Mouse (Mus musculus) layer of hippocampus, adult 2 months (tissue): ENCODE results near the gene Tldc2. TPM values are rescaled to one million over a fixed set of nuclear protein-coding genes. Genes with fewer than 3 reads are reported as not detected.

ENCODE experiments used
- DNase-seq, 2 experiments: peaks; one replicate each; pipeline ENCODE4 v3.0.0; 2022; ENCODE audit warnings: low spot score in 2 of 2
- H3K27ac ChIP-seq: fragments of 200-600 bp; 2 replicates; pipeline ENCODE4 v1.8.1; 2022
- H3K4me3 ChIP-seq: fragments of 200-600 bp; 2 replicates; pipeline ENCODE4 v1.8.1; 2022; ENCODE audit warnings: mild to moderate bottlenecking
- CTCF ChIP-seq: fragments of 200-600 bp; conservative IDR thresholded peaks from 2 replicates; pipeline ENCODE4 v1.8.1; 2022; ENCODE audit warnings: antibody characterized with exemption, mild to moderate bottlenecking, moderate library complexity
- long read RNA-seq, 2 experiments: library from polyadenylated mRNA; stranded (forward); transcript quantifications; one replicate each; pipeline ENCODE4 v2.0.0; 2021; ENCODE audit warnings: borderline mapping rate in 2 of 2
- total RNA-seq, 2 experiments: library from RNA; stranded (reverse); gene quantifications; 2 replicates each; pipeline ENCODE4 v1.2.3; 2021

Gene Tldc2
- total RNA-seq, result not detected
- long read RNA-seq, experiment 1, result 0 reads
- long read RNA-seq, experiment 2, result 0 reads

- DNase-seq, result no peak
- no peak within 1 kb of the TSS for H3K4me3 ChIP-seq
- no peak for TF ChIP-seq CTCF
Measured at GRCm38 (mm10) chr2:157086796-157087195, at the start of gene Tldc2. Gene Tldc2, plus strand, starts transcription at chr2:157087055.

GRCm38 (mm10) chr2:157037303-157037702, 49.6 kb upstream of the Tldc2 start:
- no peak overlapping the region for H3K4me3 ChIP-seq
- no peak overlapping the region for H3K27ac ChIP-seq
- no peak for TF ChIP-seq CTCF
- DNase-seq, result no peak

More at GRCm38 (mm10) chr2:157086796-157087195, at the start of gene Tldc2:
- H3K27ac ChIP-seq, result no peak within 1 kb of the TSS

GRCm38 (mm10) chr2:157039900-157040648, 46.8 kb upstream of the Tldc2 start:
- peak; percentile 61 for TF ChIP-seq CTCF

GRCm38 (mm10) chr2:157040649-157041046, 46.2 kb upstream of the Tldc2 start:
- no peak for TF ChIP-seq CTCF
- Histone ChIP-seq H3K27ac (peak overlapping the region; percentile 5; the same call in 1 of the 2 replicates), H3K4me3 (no peak overlapping the region)
- DNase-seq, result no peak

More at GRCm38 (mm10) chr2:157039900-157040648, 46.8 kb upstream of the Tldc2 start:
- DNase-seq, result no peak
- Histone ChIP-seq H3K27ac (peak overlapping the region; percentile 5; the same call in 1 of the 2 replicates), H3K4me3 (no peak overlapping the region)

GRCm38 (mm10) chr2:157041421-157041820, 45.4 kb upstream of the Tldc2 start:
- no peak for TF ChIP-seq CTCF
- H3K4me3 ChIP-seq, result no peak overlapping the region
- no peak for DNase-seq
- no peak overlapping the region for H3K27ac ChIP-seq

- peak; percentile 50 to 70 for DNase-seq
Measured at GRCm38 (mm10) chr2:157043556-157043955, 43.3 kb upstream of the Tldc2 start.

GRCm38 (mm10) chr2:157043987-157044386, 42.9 kb upstream of the Tldc2 start:
- peak; percentile 67 for TF ChIP-seq CTCF
- H3K27ac ChIP-seq, result 0 out of 2 replicates have a peak overlapping the region, but pooled peaks have one; percentile 2
- no peak overlapping the region for H3K4me3 ChIP-seq
- DNase-seq, result no peak

More at GRCm38 (mm10) chr2:157043556-157043955, 43.3 kb upstream of the Tldc2 start:
- TF ChIP-seq CTCF, result no peak
- Histone ChIP-seq H3K4me3 (no peak overlapping the region), H3K27ac (0 out of 2 replicates have a peak overlapping the region, but pooled peaks have one; percentile 2)

GRCm38 (mm10) chr2:157045932-157046331, 40.9 kb upstream of the Tldc2 start:
- no peak overlapping the region for H3K27ac ChIP-seq
- no peak for DNase-seq
- TF ChIP-seq CTCF, result no peak

GRCm38 (mm10) chr2:157046956-157047355, 39.9 kb upstream of the Tldc2 start:
- no peak for TF ChIP-seq CTCF
- no peak overlapping the region for H3K27ac ChIP-seq
- no peak overlapping the region for H3K4me3 ChIP-seq
- DNase-seq, result no peak

More at GRCm38 (mm10) chr2:157045932-157046331, 40.9 kb upstream of the Tldc2 start:
- H3K4me3 ChIP-seq, result no peak overlapping the region

- TF ChIP-seq CTCF, result no peak
- Histone ChIP-seq H3K4me3 (peak overlapping the region; percentile 3; the same call in 1 of the 2 replicates), H3K27ac (peak overlapping the region; percentile 88)
- peak; percentile 70 to 84 for DNase-seq
Measured at GRCm38 (mm10) chr2:157048395-157049181, 38.3 kb upstream of the Tldc2 start.

- Histone ChIP-seq H3K4me3 (no peak overlapping the region; the same call in 1 of the 2 replicates), H3K27ac (peak overlapping the region; percentile 88)
- TF ChIP-seq CTCF, result no peak
- peak; percentile 59 to 70 for DNase-seq
Measured at GRCm38 (mm10) chr2:157049831-157050243, 37.0 kb upstream of the Tldc2 start.

- no peak for TF ChIP-seq CTCF
- no peak for DNase-seq
- Histone ChIP-seq H3K27ac (peak overlapping the region; percentile 88), H3K4me3 (no peak overlapping the region)
Measured at GRCm38 (mm10) chr2:157052448-157052847, 34.4 kb upstream of the Tldc2 start.

- no peak for TF ChIP-seq CTCF
- Histone ChIP-seq H3K4me3 (no peak overlapping the region), H3K27ac (peak overlapping the region; percentile 88; the same call in 1 of the 2 replicates)
- no peak for DNase-seq
Measured at GRCm38 (mm10) chr2:157053124-157053523, 33.7 kb upstream of the Tldc2 start.
